8 mouse cellular contexts compared by ENCODE assay signal in the genomic region with DNA sequence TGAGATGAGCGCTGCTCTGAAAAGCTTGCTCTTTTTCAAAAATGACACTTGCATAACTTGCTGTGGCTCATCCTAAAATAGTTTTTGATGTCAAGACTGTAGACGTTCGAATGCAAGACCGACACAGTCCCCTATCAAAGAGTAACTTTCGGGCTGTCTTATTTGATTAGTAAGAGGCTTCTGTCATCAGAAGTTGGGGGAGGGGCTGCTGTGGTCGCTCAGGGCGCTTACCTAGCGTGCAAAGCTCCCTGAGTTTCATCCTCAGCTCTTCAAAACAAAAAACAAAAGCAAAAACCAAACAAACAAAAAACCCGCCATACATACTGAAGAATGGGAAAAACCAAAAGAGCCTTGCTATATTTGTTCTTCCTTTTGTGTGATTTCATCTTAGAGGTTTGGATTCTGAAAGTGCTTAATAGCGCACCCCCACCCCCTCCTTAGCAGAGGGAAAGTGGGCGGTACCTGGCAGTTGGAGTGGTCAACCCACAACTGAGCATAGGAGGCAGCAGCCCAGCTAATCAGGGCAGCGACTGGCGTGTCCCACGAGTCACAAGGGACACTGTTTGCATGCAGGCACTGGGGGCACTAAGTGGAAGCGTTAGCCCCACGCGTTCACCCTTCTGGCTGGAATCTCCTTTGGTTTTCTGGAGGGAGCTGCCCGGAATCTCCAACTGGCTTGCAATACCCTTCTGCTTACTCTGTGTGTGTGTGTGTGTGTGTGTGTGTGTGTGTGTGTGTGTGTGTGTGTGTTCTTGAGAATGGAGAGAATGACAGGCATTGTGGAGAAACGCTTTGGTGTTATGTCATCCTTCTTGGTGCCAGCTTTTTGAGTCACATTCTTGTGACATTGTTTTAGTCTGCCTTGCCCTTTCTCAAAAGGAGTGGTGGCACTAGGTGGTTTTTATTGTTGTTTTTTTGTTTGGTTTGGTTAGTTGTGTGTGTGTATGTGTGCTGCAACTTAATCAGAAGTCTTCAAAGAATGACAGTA. TPM values are rescaled to one million over a fixed set of nuclear protein-coding genes. Genes with fewer than 3 reads are reported as not detected.
DNase-seq lines count a peak whose midpoint lies in the region; ATAC-seq and TF ChIP-seq lines count a peak whose summit lies in the region.

No protein-coding gene starts in this region.

- H3K4me1 ChIP-seq in G1E (ENCODE audit: insufficient read depth, low read depth, low read length), result peaks cover 24% of the 10 kb centered on the region
- H3K4me1 ChIP-seq in forebrain, postnatal 0 days (ENCODE audit: insufficient read depth), result no peaks in the 10 kb centered on the region
- no peaks in the 10 kb centered on the region for H3K4me1 ChIP-seq in lung, postnatal 0 days (ENCODE audit: insufficient read depth, low read depth, low read length)

- WGBS in forebrain, postnatal 0 days, result 3% methylated on average over 19 of the region's 19 CpGs
- under 1% methylated on average over 18 of the region's 19 CpGs for WGBS in lung, postnatal 0 days

- TF ChIP-seq EP300 in lung, postnatal 0 days (IDR thresholded peaks at IDR 0.05), result no peak

- no peak for TF ChIP-seq CTCF in G1E (IDR thresholded peaks at IDR 0.05; ENCODE audit: low read depth, low read length)
- TF ChIP-seq CTCF in forebrain, postnatal 0 days (IDR thresholded peaks at IDR 0.05; ENCODE audit: low read depth), result no peak
- peak; percentile 23 for TF ChIP-seq CTCF in lung, postnatal 0 days (IDR thresholded peaks at IDR 0.05)

- H3K9ac ChIP-seq in forebrain, postnatal 0 days, result peak overlapping the region; percentile 61
- peak overlapping the region; percentile 26 for H3K9ac ChIP-seq in lung, postnatal 0 days (replicated peaks; ENCODE audit: low read depth)

- peak overlapping the region; percentile 72 for H3K4me3 ChIP-seq in G1E (ENCODE audit: low read depth, low read length)
- peak overlapping the region; percentile 54 for H3K4me3 ChIP-seq in forebrain, postnatal 0 days (ENCODE audit: low read depth, low read length)
- H3K4me3 ChIP-seq in lung, postnatal 0 days (ENCODE audit: low read depth, low read length), result peak overlapping the region; percentile 53

- H3K27me3 ChIP-seq in G1E (ENCODE audit: insufficient read depth, low read length), result peaks cover 11% of the 10 kb centered on the region
- no peaks in the 10 kb centered on the region for H3K27me3 ChIP-seq in forebrain, postnatal 0 days (ENCODE audit: insufficient read depth, low read length)
- H3K27me3 ChIP-seq in lung, postnatal 0 days (replicated peaks; ENCODE audit: insufficient read depth, low read length), result no peaks in the 10 kb centered on the region

- H3K27ac ChIP-seq in forebrain, postnatal 0 days (ENCODE audit: low read depth, low read length), result no peak overlapping the region
- H3K27ac ChIP-seq in lung, postnatal 0 days (ENCODE audit: low read length), result no peak overlapping the region

- intact Hi-C loops in heart, postnatal 36 days (cut with DNase I), result no loop called here

- H3K4me2 ChIP-seq in forebrain, postnatal 0 days (ENCODE audit: low read depth), result peak overlapping the region; percentile 97
- H3K4me2 ChIP-seq in lung, postnatal 0 days (replicated peaks; ENCODE audit: low read depth, low read length), result peak overlapping the region; percentile 98

- ATAC-seq in G1E (ENCODE audit: extremely low read depth, insufficient number of reproducible peaks, low FRiP score, poor library complexity, severe bottlenecking), result peak; percentile 42; the same call in 1 of the 2 replicates
- ATAC-seq in forebrain, postnatal 0 days, result peak; percentile 14; the same call in 1 of the 2 replicates
- ATAC-seq in lung, postnatal 0 days, result peak; percentile 71

- H3K9me3 ChIP-seq in G1E (replicated peaks), result no peaks in the 10 kb centered on the region
- H3K9me3 ChIP-seq in forebrain, postnatal 0 days (ENCODE audit: low read length), result no peaks in the 10 kb centered on the region
- no peaks in the 10 kb centered on the region for H3K9me3 ChIP-seq in lung, postnatal 0 days (ENCODE audit: low read length)

- no peaks in the 10 kb centered on the region for H3K36me3 ChIP-seq in G1E (replicated peaks)
- H3K36me3 ChIP-seq in forebrain, postnatal 0 days (ENCODE audit: insufficient read depth), result no peaks in the 10 kb centered on the region
- no peaks in the 10 kb centered on the region for H3K36me3 ChIP-seq in lung, postnatal 0 days (ENCODE audit: insufficient read depth, low read length)

- DNase-seq in G1E (ENCODE audit: low spot score), result peak; percentile 6
- DNase-seq in cerebellum, adult 11-12 months, result peak; percentile 56
- DNase-seq in forebrain, postnatal 0 days, result peak; percentile 42
- peak; percentile 61 to 64 for DNase-seq in heart, postnatal 36 days
- peak; percentile 78 for DNase-seq in layer of hippocampus, adult 9-11 months
- DNase-seq in lung, postnatal 0 days (ENCODE audit: low spot score), result peak; percentile 73
- DNase-seq in ovary, postnatal 36 days (ENCODE audit: low spot score), result peak; percentile 35
- peak; percentile 58 for DNase-seq in thymus, postnatal 14 days

RNA-seq across cellular contexts. Expression of a gene that starts 1.0 kb away (rescaled TPM):
- total RNA-seq in G1E (2014; fragmentation: Nextera tagmentation) (181 and 199 TPM in 2 replicates), G1E (2017) (130 and 152 TPM in 2 replicates)
- polyA plus RNA-seq in G1E (2012), result 4.3 and 5.3 TPM in 2 replicates
- total RNA-seq in forebrain, postnatal 0 days (2014; rRNA removed), result 123 and 143 TPM in 2 replicates
- polyA plus RNA-seq in forebrain, postnatal 0 days (2015; fragmentation: Nextera tagmentation; extraction: Ambion mirVana), result 45.9 and 56.4 TPM in 2 replicates
- total RNA-seq in heart, postnatal 36 days (2021), result 10 to 100 TPM; 52.0 to 54.9 TPM
- 26.9 and 34.8 TPM in 2 replicates for polyA plus RNA-seq in lung, postnatal 0 days (2015; fragmentation: Nextera tagmentation; extraction: Ambion mirVana)

RNA-seq across cellular contexts. Expression of a gene that starts 36.4 kb away (rescaled TPM):
- total RNA-seq in G1E (2014; fragmentation: Nextera tagmentation) (7.6 and 8.4 TPM in 2 replicates), G1E (2017) (10.3 and 12.0 TPM in 2 replicates)
- polyA plus RNA-seq in G1E (2012), result 9.3 and 10.5 TPM in 2 replicates
- 66.2 and 75.0 TPM in 2 replicates for total RNA-seq in forebrain, postnatal 0 days (2014; rRNA removed)
- polyA plus RNA-seq in forebrain, postnatal 0 days (2015; fragmentation: Nextera tagmentation; extraction: Ambion mirVana), result 28.3 and 28.6 TPM in 2 replicates
- 10 to 100 TPM; 42.7 to 44.8 TPM for total RNA-seq in heart, postnatal 36 days (2021)
- 8.6 and 8.8 TPM in 2 replicates for polyA plus RNA-seq in lung, postnatal 0 days (2015; fragmentation: Nextera tagmentation; extraction: Ambion mirVana)

Comparison
In these comparisons a context has a peak if more than half of its experiments do, and no peak if none do; other contexts are left out.
1. ATAC-seq: peak in every context shown above with its lines; median percentile 71 in lung, postnatal 0 days; 42 in G1E; 14 in forebrain, postnatal 0 days.
2. DNase-seq: peak in every context shown above with its lines; median percentile 78 in layer of hippocampus, adult 9-11 months; 73 in lung, postnatal 0 days; 62 in heart, postnatal 36 days; 58 in thymus, postnatal 14 days; 56 in cerebellum, adult 11-12 months; 42 in forebrain, postnatal 0 days; 35 in ovary, postnatal 36 days; 6 in G1E.